ENCODE assay signal across 8 mouse cellular contexts in genomic region chr5:123662059-123662458, GRCm38 (mm10). TPM values are rescaled to one million over a fixed set of nuclear protein-coding genes. Genes with fewer than 3 reads are reported as not detected.
DNase-seq lines count a peak whose midpoint lies in the region; ATAC-seq lines count a peak whose summit lies in the region.

No protein-coding gene starts in this region.

- H3K27ac ChIP-seq in heart, embryonic 14.5 days (replicated peaks in 1 of 2; ENCODE audit: control insufficient read depth in 1 of 2, insufficient read depth in 1 of 2, low read depth in 2 of 2, low read length in 2 of 2) = peak overlapping the region; percentile 99
- peak overlapping the region; percentile 33; the same call in 1 of the 2 replicates for H3K27ac ChIP-seq in liver, embryonic 12.5 days
- peak overlapping the region; percentile 48; the same call in 1 of the 2 replicates for H3K27ac ChIP-seq in stomach, embryonic 14.5 days (ENCODE audit: low read length)

- no peaks in the 10 kb centered on the region for H3K36me3 ChIP-seq in heart, embryonic 14.5 days (ENCODE audit: control insufficient read depth, insufficient read depth, low read length)
- no peaks in the 10 kb centered on the region for H3K36me3 ChIP-seq in liver, embryonic 12.5 days
- no peaks in the 10 kb centered on the region for H3K36me3 ChIP-seq in stomach, embryonic 14.5 days (ENCODE audit: control insufficient read depth, insufficient read depth, low read length)

- no peak overlapping the region for H3K4me3 ChIP-seq in heart, embryonic 14.5 days (ENCODE audit: control insufficient read depth in 1 of 2, insufficient read depth in 1 of 2, low read depth in 1 of 2, low read length in 2 of 2)
- no peak overlapping the region for H3K4me3 ChIP-seq in liver, embryonic 12.5 days
- no peak overlapping the region for H3K4me3 ChIP-seq in stomach, embryonic 14.5 days (ENCODE audit: low read depth, low read length)

- ATAC-seq in heart, embryonic 14.5 days (ENCODE audit: insufficient number of reproducible peaks, insufficient read depth, low FRiP score, low read depth) = peak; percentile 75
- ATAC-seq in liver, embryonic 12.5 days = no peak
- no peak for ATAC-seq in stomach, embryonic 14.5 days (ENCODE audit: insufficient number of reproducible peaks, insufficient read depth, low FRiP score, low read depth)

- peak overlapping the region; percentile 55 for H3K4me2 ChIP-seq in heart, embryonic 14.5 days (ENCODE audit: low read length)
- no peak overlapping the region for H3K4me2 ChIP-seq in liver, embryonic 12.5 days
- H3K4me2 ChIP-seq in stomach, embryonic 14.5 days (replicated peaks; ENCODE audit: low read depth, low read length) = 0 out of 2 replicates have a peak overlapping the region, but pooled peaks have one; percentile 14

- DNase-seq in testis, postnatal 14 days (ENCODE audit: low spot score) = peak; percentile 30
- DNase-seq in testis, postnatal 10 days (ENCODE audit: low spot score) = no peak
- no peak for DNase-seq in cerebellum, postnatal 25 days
- DNase-seq in cerebellum, postnatal 14 days = no peak
- DNase-seq in frontal cortex, postnatal 14 days (ENCODE audit: low spot score in 2 of 2) = no peak

- no peaks in the 10 kb centered on the region for H3K27me3 ChIP-seq in heart, embryonic 14.5 days (ENCODE audit: control insufficient read depth, insufficient read depth, low read length)
- H3K27me3 ChIP-seq in liver, embryonic 12.5 days (replicated peaks) = no peaks in the 10 kb centered on the region
- no peaks in the 10 kb centered on the region for H3K27me3 ChIP-seq in stomach, embryonic 14.5 days (ENCODE audit: control insufficient read depth, insufficient read depth, low read length)

- peaks cover 28 to 82% of the 10 kb centered on the region in 2 experiments for H3K4me1 ChIP-seq in heart, embryonic 14.5 days (ENCODE audit: control insufficient read depth in 2 of 2, insufficient read depth in 2 of 2, low read length in 2 of 2)
- peaks cover 55% of the 10 kb centered on the region for H3K4me1 ChIP-seq in liver, embryonic 12.5 days
- peaks cover 11% of the 10 kb centered on the region; the same call in 1 of the 2 replicates for H3K4me1 ChIP-seq in stomach, embryonic 14.5 days (ENCODE audit: control insufficient read depth, insufficient read depth, low read length)

- no peaks in the 10 kb centered on the region for H3K9me3 ChIP-seq in heart, embryonic 14.5 days (ENCODE audit: control insufficient read depth, low read length)
- H3K9me3 ChIP-seq in liver, embryonic 12.5 days (replicated peaks) = no peaks in the 10 kb centered on the region
- H3K9me3 ChIP-seq in stomach, embryonic 14.5 days (ENCODE audit: control insufficient read depth, low read depth, low read length) = no peaks in the 10 kb centered on the region

- 3% methylated on average over 9 of the region's 9 CpGs for WGBS in heart, embryonic 14.5 days
- WGBS in liver, embryonic 12.5 days (ENCODE audit: insufficient replicate concordance) = 11% methylated on average over 9 of the region's 9 CpGs
- WGBS in stomach, embryonic 14.5 days = 17% methylated on average over 9 of the region's 9 CpGs

- H3K9ac ChIP-seq in heart, embryonic 14.5 days (ENCODE audit: low read length) = peak overlapping the region; percentile 63
- no peak overlapping the region for H3K9ac ChIP-seq in liver, embryonic 12.5 days
- H3K9ac ChIP-seq in stomach, embryonic 14.5 days (replicated peaks; ENCODE audit: low read depth, low read length) = no peak overlapping the region

RNA-seq across cellular contexts. Expression of gene Clip1, which starts 22.4 kb away (rescaled TPM):
- 48.0 and 50.5 TPM in 2 replicates for polyA plus RNA-seq in heart, embryonic 14.5 days (2014; fragmentation: Nextera tagmentation; extraction: Ambion mirVana)
- polyA plus RNA-seq in liver, embryonic 12.5 days (2016; fragmentation: Nextera tagmentation; extraction: Ambion mirVana) = 17.6 and 20.4 TPM in 2 replicates
- 39.5 and 40.5 TPM in 2 replicates for polyA plus RNA-seq in stomach, embryonic 14.5 days (2014; fragmentation: Nextera tagmentation; extraction: Ambion mirVana)

RNA-seq across cellular contexts. Expression of gene Zcchc8, which starts 58.8 kb away (rescaled TPM):
- 57.0 and 63.1 TPM in 2 replicates for polyA plus RNA-seq in heart, embryonic 14.5 days (2014; fragmentation: Nextera tagmentation; extraction: Ambion mirVana)
- 49.6 and 51.9 TPM in 2 replicates for polyA plus RNA-seq in liver, embryonic 12.5 days (2016; fragmentation: Nextera tagmentation; extraction: Ambion mirVana)
- polyA plus RNA-seq in stomach, embryonic 14.5 days (2014; fragmentation: Nextera tagmentation; extraction: Ambion mirVana) = 84.6 and 97.5 TPM in 2 replicates

Comparison
In these comparisons a context has a peak if more than half of its experiments do, and no peak if none do; other contexts are left out.
1. H3K27ac ChIP-seq: peak in every context shown above with its lines; median percentile 99 in heart, embryonic 14.5 days; 48 in stomach, embryonic 14.5 days; 33 in liver, embryonic 12.5 days.